Mouse (Mus musculus) C2C12 (cell line): ENCODE measurements around the gene Gstm1.

Experiments used
- CTCF ChIP-seq: IDR thresholded peaks from one replicate; pipeline ENCODE4 v1.5.1; 2011; ENCODE audit not compliant: control insufficient read depth, insufficient read depth, insufficient read length
- MAX ChIP-seq: IDR thresholded peaks from one replicate; pipeline ENCODE4 v1.6.1; 2011; ENCODE audit warnings: mild to moderate bottlenecking, control low read depth

GRCm38 (mm10) chr3:107966631-107967030 lies 51.1 kb downstream of the Gstm1 start:
- no peak for TF ChIP-seq CTCF
- no peak for TF ChIP-seq MAX
